Mouse (Mus musculus): ENCODE measurements around the gene Arid1b. TPM values are rescaled to one million over a fixed set of nuclear protein-coding genes. Genes with fewer than 3 reads are reported as not detected.

Gene Arid1b
- total and polyA plus RNA-seq, 3 experiments = 6.1 to 12.4 (median 9.7) TPM

DNA sequence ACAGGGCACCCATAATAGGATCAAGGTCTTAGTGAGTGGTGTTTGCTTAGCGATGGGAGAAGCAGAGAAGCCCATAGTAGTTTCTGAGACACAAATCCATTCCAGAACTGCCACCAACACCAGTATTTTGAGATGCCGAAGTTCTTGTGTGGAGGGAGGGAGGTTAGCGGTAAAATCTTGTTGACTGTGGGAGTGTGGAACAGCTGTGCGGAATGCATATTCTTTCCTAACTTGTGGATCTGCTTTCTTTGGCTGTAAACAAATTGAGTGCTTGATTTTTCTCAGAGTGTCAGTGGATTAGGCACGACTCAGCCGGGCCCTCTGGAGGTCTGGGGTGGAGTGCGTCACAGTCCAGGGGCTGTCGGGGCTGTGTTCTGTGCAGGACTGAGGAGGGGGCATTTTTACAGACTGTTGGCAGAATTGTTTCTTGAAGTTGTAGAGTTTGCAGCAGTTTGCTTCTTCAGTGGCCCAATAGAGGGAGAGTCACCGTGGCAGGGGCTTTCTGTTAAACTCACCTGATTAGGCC lies 27.9 kb downstream of the Arid1b start:
- H3K79me2 ChIP-seq (replicated peaks; ENCODE audit: control insufficient read depth, extremely low read depth, insufficient read depth, poor library complexity, severe bottlenecking) = no peaks in the 10 kb centered on the region; the same call in 1 of the 2 replicates
- no peak overlapping the region for H3K4me3 ChIP-seq (replicated peaks in 1 of 3; ENCODE audit: low read depth in 2 of 3, low read length in 2 of 3, poor library complexity in 1 of 3)
- H3K36me3 ChIP-seq (replicated peaks in 1 of 2; ENCODE audit: control insufficient read depth in 1 of 2, insufficient read depth in 1 of 2, low read length in 1 of 2) = peaks cover 5 to 28% of the 10 kb centered on the region in 2 experiments
- H3K4me1 ChIP-seq (ENCODE audit: control insufficient read depth in 1 of 2, insufficient read depth in 2 of 2) = peaks cover 10 to 35% of the 10 kb centered on the region in 2 experiments
- H3K4me2 ChIP-seq (ENCODE audit: insufficient read depth, low read depth, poor library complexity, severe bottlenecking) = no peak overlapping the region
- H3K27ac ChIP-seq (ENCODE audit: insufficient read depth, low read depth) = no peak overlapping the region
- no peak for DNase-seq (ENCODE audit: extremely low read depth)
- TF ChIP-seq MEF2A (IDR thresholded peaks at IDR 0.05; ENCODE audit: borderline replicate concordance, low read depth, low read length) = no peak
- in situ Hi-C loops (cut with MboI; ENCODE audit: low pct_ligation_motif_present, low pct_unique_long_range_greater_than_20kb, low sequenced_read_pairs) = no loop called here
- dilution Hi-C loops (cut with MboI; ENCODE audit: extremely low pct_ligation_motif_present, extremely low pct_unique_long_range_greater_than_20kb, low sequenced_read_pairs) = no loop called here
- no peak overlapping the region for H3K9ac ChIP-seq (ENCODE audit: insufficient read depth, low read depth)
- no peaks in the 10 kb centered on the region for H3K27me3 ChIP-seq (replicated peaks)
- no peaks in the 10 kb centered on the region for H3K9me3 ChIP-seq (replicated peaks; ENCODE audit: low read length)

- no peak for DNase-seq (ENCODE audit: extremely low read depth)
- Histone ChIP-seq H3K79me2 (replicated peaks; ENCODE audit: control insufficient read depth, extremely low read depth, insufficient read depth, poor library complexity, severe bottlenecking) (no peaks in the 10 kb centered on the region; the same call in 1 of the 2 replicates), H3K4me3 (replicated peaks in 1 of 3; ENCODE audit: low read depth in 2 of 3, low read length in 2 of 3, poor library complexity in 1 of 3) (no peak overlapping the region), H3K4me1 (ENCODE audit: control insufficient read depth in 1 of 2, insufficient read depth in 2 of 2) (peaks cover 10 to 34% of the 10 kb centered on the region in 2 experiments), H3K4me2 (ENCODE audit: insufficient read depth, low read depth, poor library complexity, severe bottlenecking) (no peak overlapping the region), H3K9ac (ENCODE audit: insufficient read depth, low read depth) (no peak overlapping the region), H3K27ac (ENCODE audit: insufficient read depth, low read depth) (no peak overlapping the region), H3K9me3 (replicated peaks; ENCODE audit: low read length) (no peaks in the 10 kb centered on the region), H3K27me3 (replicated peaks) (no peaks in the 10 kb centered on the region), H3K36me3 (replicated peaks in 1 of 2; ENCODE audit: control insufficient read depth in 1 of 2, insufficient read depth in 1 of 2, low read length in 1 of 2) (peaks cover 5 to 26% of the 10 kb centered on the region in 2 experiments)
- TF ChIP-seq E2F4 (IDR thresholded peaks at IDR 0.05; ENCODE audit: insufficient replicate concordance, low read depth, low read length) (no peak), JUN (IDR thresholded peaks at IDR 0.05; ENCODE audit: insufficient read depth, low read depth, low read length) (no peak), MAX (IDR thresholded peaks at IDR 0.05; ENCODE audit: low read length) (no peak), KAT2A (IDR thresholded peaks at IDR 0.05; ENCODE audit: insufficient replicate concordance, low read length) (no peak), MXI1 (IDR thresholded peaks at IDR 0.05; ENCODE audit: low read depth, low read length) (no peak), MEF2A (IDR thresholded peaks at IDR 0.05; ENCODE audit: borderline replicate concordance, low read depth, low read length) (no peak), NELFE (IDR thresholded peaks at IDR 0.05; ENCODE audit: low read depth, low read length) (no peak), TCF12 (IDR thresholded peaks at IDR 0.05; ENCODE audit: low read depth, low read length) (no peak), CHD1 (IDR thresholded peaks at IDR 0.05; ENCODE audit: low read depth, low read length) (no peak), CTCF (conservative IDR thresholded peaks at IDR 0.05 in 1 of 2, IDR thresholded peaks at IDR 0.05 in 1 of 2; ENCODE audit: low read depth in 2 of 2, low read length in 2 of 2) (no peak), USF1 (IDR thresholded peaks at IDR 0.05; ENCODE audit: low read depth, low read length) (no peak), ETS1 (conservative IDR thresholded peaks at IDR 0.05; ENCODE audit: low read depth, low read length) (no peak), ELF1 (IDR thresholded peaks at IDR 0.05; ENCODE audit: low read depth, low read length) (no peak), JUND (conservative IDR thresholded peaks at IDR 0.05; ENCODE audit: low read depth, low read length) (no peak), MYC (IDR thresholded peaks at IDR 0.05; ENCODE audit: low read depth, low read length) (no peak), ZC3H11A (IDR thresholded peaks at IDR 0.05; ENCODE audit: low read depth, low read length) (no peak), PAX5 (IDR thresholded peaks at IDR 0.05; ENCODE audit: low read length) (no peak), RCOR1 (conservative IDR thresholded peaks at IDR 0.05; ENCODE audit: low read depth, low read length) (no peak), SIN3A (IDR thresholded peaks at IDR 0.05; ENCODE audit: low read length) (no peak), HCFC1 (IDR thresholded peaks at IDR 0.05; ENCODE audit: low read depth, low read length) (no peak)
- dilution Hi-C loops (cut with MboI; ENCODE audit: extremely low pct_ligation_motif_present, extremely low pct_unique_long_range_greater_than_20kb, low sequenced_read_pairs) = no loop called here
- in situ Hi-C loops (cut with MboI; ENCODE audit: low pct_ligation_motif_present, low pct_unique_long_range_greater_than_20kb, low sequenced_read_pairs) = no loop called here
These were observed 29.6 kb downstream of the Arid1b start for GRCm38 (mm10) chr17:5023745-5024144.

All from CH12.LX (cell line).